27 mouse cellular contexts compared by ENCODE assay signal in genomic region chr15:27892029-27892428, GRCm38 (mm10).
DNase-seq lines count a peak whose midpoint lies in the region; ATAC-seq and TF ChIP-seq lines count a peak whose summit lies in the region.
"Had no signal": no experiment of that assay in that cellular context is flagged by ENCODE, and none has a peak within 500 bp of the region (broad histone marks: within the 10 kb centered on the region; RNA-seq: fewer than 3 reads in every experiment).

No protein-coding gene starts in this region.

- H3K27ac ChIP-seq in hindbrain, embryonic 13.5 days: peak overlapping the region; percentile 64
- no peak overlapping the region for H3K27ac ChIP-seq in hindbrain, postnatal 0 days
- H3K27ac ChIP-seq: embryonic facial prominence, embryonic 12.5 days; kidney, embryonic 15.5 days; liver, embryonic 14.5 days; neural tube, embryonic 12.5 days; stomach, postnatal 0 days had no signal

- H3K4me2 ChIP-seq in hindbrain, embryonic 13.5 days: no peak overlapping the region
- no peak overlapping the region for H3K4me2 ChIP-seq in hindbrain, postnatal 0 days (ENCODE audit: low read depth, low read length)
- H3K4me2 ChIP-seq: embryonic facial prominence, embryonic 12.5 days; kidney, embryonic 15.5 days; lung, embryonic 14.5 days; neural tube, embryonic 12.5 days had no signal

- no peak for ATAC-seq in hindbrain, embryonic 13.5 days (ENCODE audit: low FRiP score)
- no peak for ATAC-seq in hindbrain, postnatal 0 days
- ATAC-seq: activated CD4-positive, CD25-positive, alpha-beta regulatory T cell, adult 4 months; CD4-positive, CD25-positive, alpha-beta regulatory T cell, adult 4 months had no signal

- WGBS in hindbrain, embryonic 13.5 days: 65% methylated on average over 5 of the region's 5 CpGs
- 51% methylated on average over 5 of the region's 5 CpGs for WGBS in hindbrain, postnatal 0 days

- H3K9me3 ChIP-seq in hindbrain, embryonic 13.5 days: no peaks in the 10 kb centered on the region
- no peaks in the 10 kb centered on the region for H3K9me3 ChIP-seq in hindbrain, postnatal 0 days (ENCODE audit: low read length)
- H3K9me3 ChIP-seq: embryonic facial prominence, embryonic 12.5 days; kidney, embryonic 15.5 days; neural tube, embryonic 12.5 days had no signal

- H3K36me3 ChIP-seq in hindbrain, embryonic 13.5 days: peaks cover 60% of the 10 kb centered on the region
- H3K36me3 ChIP-seq in hindbrain, postnatal 0 days (ENCODE audit: insufficient read depth, low read length): peaks cover 23% of the 10 kb centered on the region

- H3K9ac ChIP-seq in hindbrain, embryonic 13.5 days: no peak overlapping the region
- H3K9ac ChIP-seq in hindbrain, postnatal 0 days (replicated peaks; ENCODE audit: low read length): no peak overlapping the region
- H3K9ac ChIP-seq: embryonic facial prominence, embryonic 12.5 days; kidney, embryonic 15.5 days; liver, embryonic 14.5 days; lung, embryonic 14.5 days; neural tube, embryonic 12.5 days had no signal

- peaks cover 35% of the 10 kb centered on the region for H3K4me1 ChIP-seq in hindbrain, embryonic 13.5 days (replicated peaks)
- H3K4me1 ChIP-seq in hindbrain, postnatal 0 days (ENCODE audit: insufficient read depth, low read length): 0 out of 2 replicates have a peak, but pooled peaks cover 6% of the 10 kb centered on the region
- H3K4me1 ChIP-seq: embryonic facial prominence, embryonic 12.5 days had no signal

- H3K4me3 ChIP-seq in hindbrain, embryonic 13.5 days: no peak overlapping the region
- no peak overlapping the region for H3K4me3 ChIP-seq in hindbrain, postnatal 0 days (ENCODE audit: low read length)
- H3K4me3 ChIP-seq: embryonic facial prominence, embryonic 12.5 days; kidney, embryonic 15.5 days; neural tube, embryonic 12.5 days had no signal

- peak; percentile 49 to 50 for DNase-seq in cerebellum, postnatal 14 days
- DNase-seq in cerebellum, adult 8-10 months: no peak
- no peak for DNase-seq in hindbrain, postnatal 0 days (ENCODE audit: low spot score)
- DNase-seq in MN1 (ENCODE audit: low spot score): peak; percentile 91
- DNase-seq in brain, adult 2 months (ENCODE audit: low read depth, low spot score): peak; percentile 54
- no peak for DNase-seq in adrenal gland, postnatal 10 days
- DNase-seq: adrenal gland, adult 2 months; embryo, embryonic 11 days; gastrocnemius, postnatal 10 days; heart, postnatal 14 days; kidney, adult 18-20 months; kidney, postnatal 25 days; liver; lung, embryonic 14.5 days; lung, postnatal 14 days; midbrain, embryonic 14.5 days; right cerebral cortex, postnatal 4 days; thymus, adult 18-20 months; thymus, postnatal 36 days had no signal

- H3K27me3 ChIP-seq in hindbrain, embryonic 13.5 days: no peaks in the 10 kb centered on the region
- no peaks in the 10 kb centered on the region for H3K27me3 ChIP-seq in hindbrain, postnatal 0 days (ENCODE audit: insufficient read depth, low read length)
- H3K27me3 ChIP-seq: embryonic facial prominence, embryonic 12.5 days; kidney, embryonic 15.5 days; neural tube, embryonic 12.5 days had no signal

- TF ChIP-seq CTCF in hindbrain, postnatal 0 days (IDR thresholded peaks at IDR 0.05; ENCODE audit: low read depth): no peak

Comparison
In these comparisons a context has a peak if more than half of its experiments do, and no peak if none do; other contexts are left out.
1. DNase-seq: peak in cerebellum, postnatal 14 days (2 of 2), MN1 (single experiment) and brain, adult 2 months (single experiment); none in cerebellum, adult 8-10 months (single experiment), hindbrain, postnatal 0 days (single experiment) and adrenal gland, postnatal 10 days (single experiment).